Mouse (Mus musculus) hindbrain, postnatal 0 days (tissue): ENCODE results near the gene Depdc1b. TPM values are rescaled to one million over a fixed set of nuclear protein-coding genes. Genes with fewer than 3 reads are reported as not detected.

Experiments used
- ATAC-seq: fragments of 200-750 bp; cut with Nextera tagmentation; 2 replicates; pipeline ENCODE4 v1.8.0; 2017; ENCODE audit warnings: mild to moderate bottlenecking, moderate TSS enrichment, moderate library complexity
- DNase-seq: peaks from one replicate; pipeline ENCODE4 v3.0.0-alpha.2; 2015; ENCODE audit warnings: low spot score
- H3K27ac ChIP-seq: fragments of 300-500 bp; sonication (generic); 2 replicates; pipeline ENCODE4 v1.5.1; 2014; ENCODE audit warnings: mild to moderate bottlenecking
- H3K27me3 ChIP-seq: fragments of 300-500 bp; sonication (generic); 2 replicates; pipeline ENCODE4 v1.6.1; 2014; ENCODE audit warnings: low read length, mixed read lengths; ENCODE audit not compliant: insufficient read depth
- H3K36me3 ChIP-seq: fragments of 300-500 bp; sonication (generic); 2 replicates; pipeline ENCODE4 v1.6.1; 2014; ENCODE audit warnings: low read length, mixed read lengths; ENCODE audit not compliant: insufficient read depth
- H3K4me1 ChIP-seq: fragments of 300-500 bp; sonication (generic); 2 replicates; pipeline ENCODE4 v1.6.1; 2014; ENCODE audit warnings: antibody characterized with exemption, low read length, mixed read lengths; ENCODE audit not compliant: insufficient read depth
- H3K4me2 ChIP-seq: fragments of 300-500 bp; sonication (generic); 2 replicates; pipeline ENCODE4 v1.6.1; 2014; ENCODE audit warnings: low read depth, mild to moderate bottlenecking, low read length, moderate library complexity, mixed read lengths
- H3K4me3 ChIP-seq: fragments of 300-500 bp; sonication (generic); 2 replicates; pipeline ENCODE4 v1.5.1; 2014; ENCODE audit warnings: low read length
- H3K9ac ChIP-seq: fragments of 300-500 bp; sonication (generic); replicated peaks from 2 replicates; pipeline ENCODE4 v1.6.1; 2014; ENCODE audit warnings: mild to moderate bottlenecking, low read length, moderate library complexity, mixed read lengths
- H3K9me3 ChIP-seq: fragments of 300-500 bp; sonication (generic); 2 replicates; pipeline ENCODE4 v1.6.1; 2016; ENCODE audit warnings: low read length, mixed read lengths
- CTCF ChIP-seq: IDR thresholded peaks from 2 replicates; pipeline ENCODE4 v1.5.1; 2016; ENCODE audit warnings: antibody characterized with exemption, control low read depth, low read depth
- WGBS: fragments of 180-500 bp; shearing (Covaris S2); extraction: QIAGEN DNeasy Blood & Tissue Kit; methylation state at CpG from one replicate; pipeline ENCODE4 v1.1.7; 2014; 5-methylcytosine and 5-hydroxymethylcytosine counted together
- polyA plus RNA-seq: library from polyadenylated mRNA; unstranded; fragments of >200 nt; fragmentation: Nextera tagmentation; extraction: Ambion mirVana; gene quantifications from 2 replicates; pipeline ENCODE4 v1.2.1, GENCODE M21; 2015
- total RNA-seq: library from RNA; depleted of rRNA; stranded (reverse); fragments of >200 nt; gene quantifications from 2 replicates; pipeline ENCODE4 v1.2.3, GENCODE M21; 2014

Gene Depdc1b
- total and polyA plus RNA-seq, 2 experiments from 2014 or later: 0.94 to 1.8 TPM

GRCm38 (mm10) chr13:108323866-108324829, 8.0 kb downstream of the Depdc1b start:
- DNase-seq (no peak), ATAC-seq (no peak)
- no peak for TF ChIP-seq CTCF
- no peak overlapping the region for H3K9ac ChIP-seq
- H3K27ac ChIP-seq: no peak overlapping the region
- no peaks in the 10 kb centered on the region for H3K9me3 ChIP-seq
- no peak overlapping the region for H3K4me2 ChIP-seq
- 92% methylated on average over 22 of the region's 22 CpGs for WGBS
- no peaks in the 10 kb centered on the region for H3K4me1 ChIP-seq
- no peak overlapping the region for H3K4me3 ChIP-seq
- H3K27me3 ChIP-seq: no peaks in the 10 kb centered on the region
- no peaks in the 10 kb centered on the region for H3K36me3 ChIP-seq

GRCm38 (mm10) chr13:108325871-108326270, 9.7 kb downstream of the Depdc1b start:
- Histone ChIP-seq H3K9ac (no peak overlapping the region), H3K4me1 (no peaks in the 10 kb centered on the region), H3K36me3 (no peaks in the 10 kb centered on the region), H3K27me3 (no peaks in the 10 kb centered on the region), H3K4me2 (no peak overlapping the region), H3K27ac (no peak overlapping the region), H3K4me3 (no peak overlapping the region), H3K9me3 (no peaks in the 10 kb centered on the region)
- DNase-seq (no peak), ATAC-seq (no peak)
- WGBS: 93% methylated on average over 5 of the region's 5 CpGs
- no peak for TF ChIP-seq CTCF

- no peak overlapping the region for H3K4me2 ChIP-seq
- no peak overlapping the region for H3K27ac ChIP-seq
- DNase-seq (no peak), ATAC-seq (no peak)
- no peaks in the 10 kb centered on the region for H3K27me3 ChIP-seq
- no peak overlapping the region for H3K9ac ChIP-seq
- no peak for TF ChIP-seq CTCF
- no peaks in the 10 kb centered on the region for H3K4me1 ChIP-seq
- no peaks in the 10 kb centered on the region for H3K36me3 ChIP-seq
- no peak overlapping the region for H3K4me3 ChIP-seq
- H3K9me3 ChIP-seq: no peaks in the 10 kb centered on the region
- 94% methylated on average over 10 of the region's 10 CpGs for WGBS
Measured at GRCm38 (mm10) chr13:108326351-108326750, 10.2 kb downstream of the Depdc1b start.

GRCm38 (mm10) chr13:108327047-108327446, 10.9 kb downstream of the Depdc1b start:
- Histone ChIP-seq H3K9ac (no peak overlapping the region), H3K4me1 (no peaks in the 10 kb centered on the region), H3K27ac (no peak overlapping the region), H3K9me3 (no peaks in the 10 kb centered on the region), H3K4me3 (no peak overlapping the region), H3K36me3 (no peaks in the 10 kb centered on the region), H3K27me3 (no peaks in the 10 kb centered on the region), H3K4me2 (no peak overlapping the region)
- DNase-seq (no peak), ATAC-seq (no peak)
- WGBS: 94% methylated on average over 7 of the region's 7 CpGs
- no peak for TF ChIP-seq CTCF

- no peak for TF ChIP-seq CTCF
- Histone ChIP-seq H3K4me2 (no peak overlapping the region), H3K4me3 (no peak overlapping the region), H3K9me3 (no peaks in the 10 kb centered on the region), H3K27me3 (no peaks in the 10 kb centered on the region), H3K9ac (no peak overlapping the region), H3K36me3 (no peaks in the 10 kb centered on the region), H3K4me1 (no peaks in the 10 kb centered on the region), H3K27ac (no peak overlapping the region)
- WGBS: 90% methylated on average over 21 of the region's 21 CpGs
- DNase-seq (no peak), ATAC-seq (no peak)
Measured at GRCm38 (mm10) chr13:108328406-108329180, 12.5 kb downstream of the Depdc1b start.

GRCm38 (mm10) chr13:108329693-108330092, 13.6 kb downstream of the Depdc1b start:
- ATAC-seq: no peak
- Histone ChIP-seq H3K4me3 (no peak overlapping the region), H3K27ac (no peak overlapping the region), H3K4me2 (no peak overlapping the region), H3K27me3 (no peaks in the 10 kb centered on the region), H3K9me3 (no peaks in the 10 kb centered on the region), H3K4me1 (no peaks in the 10 kb centered on the region), H3K9ac (no peak overlapping the region), H3K36me3 (no peaks in the 10 kb centered on the region)
- TF ChIP-seq CTCF: peak; percentile 74
- whole genome bisulfite sequencing: 66% methylated on average over 3 of the region's 3 CpGs
- DNase-seq: peak; percentile 51
